Mouse (Mus musculus) cerebral cortex, adult 2 months (tissue): ENCODE data around the gene Htra3.

ENCODE experiments used
- WGBS: fragments of 180-500 bp; shearing (Covaris S2); methylation state at CpG from one replicate; pipeline ENCODE4 v1.1.7; 2018; 5-methylcytosine and 5-hydroxymethylcytosine counted together

Htra3 gene

GRCm38 (mm10) chr5:35693638-35694037, 14.1 kb upstream of the Htra3 start:
- 76% methylated on average over 4 of the region's 4 CpGs for WGBS

GRCm38 (mm10) chr5:35691246-35691645, 11.7 kb upstream of the Htra3 start:
- WGBS, result 68% methylated on average over 11 of the region's 11 CpGs

- 72% methylated on average over 8 of the region's 8 CpGs for WGBS
These were observed 11.0 kb upstream of the Htra3 start for GRCm38 (mm10) chr5:35690485-35691165.

DNA sequence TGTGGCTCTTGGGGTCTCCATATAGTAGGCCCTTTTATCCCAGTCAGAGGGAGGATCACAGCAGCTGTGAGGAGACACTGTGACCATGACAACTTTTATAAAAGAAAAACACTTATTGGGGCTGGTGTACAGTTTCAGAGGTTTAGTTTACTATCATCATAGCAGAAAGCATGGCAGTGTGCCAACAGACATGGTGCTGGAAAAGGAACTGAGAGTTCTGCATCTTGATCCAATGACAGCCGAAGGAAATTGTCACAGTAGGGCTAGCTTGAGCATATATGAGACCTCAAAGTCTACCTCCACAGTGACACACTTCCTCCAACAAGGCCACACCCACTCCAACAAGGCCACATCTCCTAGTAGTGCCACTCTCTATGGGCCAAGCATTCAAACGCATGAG, 9.3 kb upstream of the Htra3 start:
- 81% methylated on average over 2 of the region's 2 CpGs for WGBS

DNA sequence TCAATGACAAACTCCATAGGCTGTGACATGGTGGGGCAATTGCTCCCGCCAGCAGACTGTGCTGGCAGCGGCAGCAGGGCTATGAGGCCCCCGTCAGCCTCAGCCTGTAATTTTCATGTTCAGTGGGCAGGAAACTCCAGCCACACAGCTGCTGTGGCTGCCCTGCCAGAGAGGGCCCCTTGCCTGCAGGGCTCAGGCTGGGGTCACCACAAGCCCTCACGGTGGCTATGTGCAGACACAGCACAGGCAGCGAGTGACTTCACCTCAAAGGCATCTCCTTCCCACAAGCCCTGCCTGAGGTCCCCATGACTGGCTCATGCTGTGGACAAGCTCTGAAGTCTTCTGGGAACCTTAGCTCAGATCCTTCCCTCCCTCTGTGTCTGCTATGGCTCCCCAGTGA, 7.5 kb upstream of the Htra3 start:
- WGBS, result 84% methylated on average over 5 of the region's 5 CpGs

- 79% methylated on average over 4 of the region's 4 CpGs for WGBS
These were observed 6.8 kb upstream of the Htra3 start for GRCm38 (mm10) chr5:35686336-35686735.

DNA sequence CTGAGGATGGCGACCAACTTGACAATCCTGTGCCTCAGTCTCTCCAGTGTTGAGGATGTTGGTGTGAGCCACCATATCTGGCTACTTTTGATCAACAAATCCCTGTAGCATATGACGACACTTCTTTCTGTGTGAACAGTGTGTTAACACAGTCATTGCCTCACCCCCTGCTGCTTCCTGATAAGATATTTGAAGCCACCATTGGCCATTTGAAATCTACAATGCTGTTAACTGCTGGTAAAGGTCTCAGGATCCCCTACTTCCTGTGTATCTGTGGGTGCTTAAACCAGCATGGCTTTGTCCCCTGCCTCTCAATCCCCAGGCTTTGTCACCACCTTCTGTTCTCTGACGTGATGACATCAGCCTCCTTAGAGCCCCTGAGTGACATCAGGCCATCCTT, 5.5 kb upstream of the Htra3 start:
- 79% methylated on average over 3 of the region's 3 CpGs for WGBS

DNA sequence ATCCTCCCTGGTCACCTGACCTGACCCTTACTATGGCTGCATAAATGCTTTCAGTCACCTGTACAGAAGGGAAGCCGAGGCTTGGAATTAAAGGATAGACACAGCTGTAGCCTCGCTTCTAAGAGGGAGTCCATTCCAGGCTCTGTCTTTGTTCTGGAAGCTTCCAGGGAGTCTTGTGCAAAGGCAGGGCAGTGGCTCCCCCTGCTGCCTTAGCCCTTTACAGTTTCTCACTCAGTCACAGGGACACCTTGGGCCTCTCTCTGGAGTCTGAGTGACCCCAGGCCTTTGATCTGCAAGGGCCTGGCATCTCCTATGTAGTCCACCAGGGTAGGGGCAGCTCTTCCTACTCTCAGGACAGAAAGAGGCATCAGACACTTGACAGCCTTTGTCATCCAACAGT, 1.4 kb upstream of the Htra3 start:
- 47% methylated on average over 2 of the region's 2 CpGs for WGBS

- 78% methylated on average over 7 of the region's 7 CpGs for WGBS
These were observed 2.6 kb downstream of the Htra3 start for GRCm38 (mm10) chr5:35676964-35677363.

GRCm38 (mm10) chr5:35674081-35674555, 5.5 kb downstream of the Htra3 start:
- 68% methylated on average over 4 of the region's 4 CpGs for WGBS

GRCm38 (mm10) chr5:35673086-35673485, 6.5 kb downstream of the Htra3 start:
- 60% methylated on average over 7 of the region's 7 CpGs for WGBS

DNA sequence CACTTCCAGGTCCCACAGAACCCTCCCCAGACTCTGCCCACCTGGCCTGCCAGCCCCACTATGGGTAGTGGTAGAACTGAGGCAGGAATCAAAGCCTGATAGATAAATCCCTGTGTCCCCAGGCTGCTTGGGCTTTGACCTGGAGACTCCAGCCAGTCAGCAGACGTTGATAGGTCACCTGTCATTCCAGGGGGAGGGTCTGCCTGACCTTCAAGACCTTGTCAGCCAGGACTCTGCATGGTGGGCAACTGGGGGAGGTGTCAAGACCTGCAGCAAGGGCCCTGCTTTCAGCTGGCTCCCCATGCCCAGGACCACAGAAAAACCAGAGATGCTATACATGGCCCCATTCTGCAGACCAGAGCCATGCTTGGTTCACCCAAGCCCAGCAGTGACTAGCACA, 7.0 kb downstream of the Htra3 start:
- WGBS, result 82% methylated on average over 1 of the region's 1 CpGs

- 42% methylated on average over 9 of the region's 9 CpGs for whole genome bisulfite sequencing
These were observed 8.1 kb downstream of the Htra3 start for GRCm38 (mm10) chr5:35671474-35671891.

- WGBS, result 45% methylated on average over 6 of the region's 6 CpGs
These were observed 9.2 kb downstream of the Htra3 start for GRCm38 (mm10) chr5:35670412-35670801.

GRCm38 (mm10) chr5:35669747-35670411, 9.7 kb downstream of the Htra3 start:
- 67% methylated on average over 11 of the region's 11 CpGs for WGBS

- WGBS, result 96% methylated on average over 7 of the region's 7 CpGs
These were observed 13.4 kb downstream of the Htra3 start for GRCm38 (mm10) chr5:35666152-35666551.

- WGBS, result 71% methylated on average over 9 of the region's 9 CpGs
These were observed 17.5 kb downstream of the Htra3 start for GRCm38 (mm10) chr5:35662021-35662545.

GRCm38 (mm10) chr5:35661210-35661609, 18.4 kb downstream of the Htra3 start:
- 67% methylated on average over 6 of the region's 6 CpGs for whole genome bisulfite sequencing

DNA sequence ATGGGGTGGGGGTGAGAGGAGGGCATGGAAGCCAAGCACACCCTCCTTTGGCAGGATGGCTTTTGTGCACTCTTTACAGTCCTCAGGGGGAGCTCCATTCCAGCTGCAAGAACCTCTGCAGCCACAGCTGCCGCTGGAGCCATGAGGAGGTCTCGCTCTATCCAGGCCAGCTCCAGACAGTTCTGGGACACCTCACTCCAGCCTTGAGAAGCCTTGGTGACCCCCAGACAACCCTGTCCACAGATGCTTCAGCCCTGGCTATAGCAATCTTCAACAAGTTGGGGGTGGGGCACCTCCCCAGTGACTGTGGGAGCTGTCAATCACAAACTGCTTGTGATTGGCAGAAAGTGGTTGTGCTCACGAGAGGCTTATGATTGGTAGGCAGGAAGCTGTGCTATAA, 20.1 kb downstream of the Htra3 start:
- WGBS, result 66% methylated on average over 3 of the region's 3 CpGs

- 91% methylated on average over 10 of the region's 10 CpGs for WGBS
These were observed 23.7 kb downstream of the Htra3 start for GRCm38 (mm10) chr5:35655753-35656485.

DNA sequence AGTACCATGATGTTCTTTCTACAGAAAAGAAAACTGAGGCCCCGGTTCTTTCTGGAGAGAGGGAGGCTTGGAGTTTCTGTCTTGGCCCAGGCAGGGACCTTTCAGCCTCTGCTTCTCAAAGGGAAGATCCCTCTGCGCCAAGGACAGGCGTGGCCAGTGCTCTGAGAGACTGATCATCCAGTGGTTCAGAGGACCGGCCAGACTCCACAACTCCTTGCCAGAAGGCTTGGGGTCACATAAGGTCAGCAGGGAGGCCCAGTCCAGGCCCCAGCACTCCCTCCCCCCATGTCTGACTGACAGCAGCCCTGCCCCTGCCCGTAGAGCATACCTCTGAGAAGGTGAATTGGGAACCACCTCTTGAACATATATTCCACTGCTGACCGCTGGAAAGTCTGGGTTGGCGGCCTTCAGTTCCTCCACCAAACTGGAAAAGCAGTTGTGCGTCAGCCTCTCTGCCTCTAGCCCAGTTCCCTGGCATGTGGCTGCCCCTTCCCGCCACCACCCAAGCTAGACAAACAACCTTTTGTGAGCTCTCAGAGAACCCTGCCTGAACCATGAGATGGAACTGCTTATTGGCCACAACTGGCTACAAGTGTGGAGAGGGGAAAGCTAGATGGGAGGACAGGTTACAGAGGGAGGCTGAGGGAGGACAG, 25.7 kb downstream of the Htra3 start:
- WGBS, result 80% methylated on average over 9 of the region's 9 CpGs

DNA sequence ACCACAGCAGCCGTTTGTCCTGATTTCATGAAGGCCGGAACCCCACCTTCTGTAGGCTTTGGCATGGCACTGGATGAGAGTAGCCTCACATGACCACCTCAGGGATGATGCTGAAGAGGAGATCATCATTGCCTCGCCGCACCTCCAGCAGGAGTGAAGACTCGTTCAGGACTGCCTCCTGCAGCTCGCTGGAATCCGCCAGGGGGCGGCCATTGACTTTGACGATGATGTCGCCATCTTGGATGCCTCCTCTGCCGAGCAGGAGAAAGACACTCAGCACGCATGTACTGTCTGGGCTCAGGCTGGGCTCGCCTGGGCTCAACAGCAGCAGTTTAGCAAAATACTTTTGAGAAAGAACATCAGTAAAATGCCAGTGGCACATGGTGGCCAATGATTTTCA, 26.7 kb downstream of the Htra3 start:
- WGBS, result 90% methylated on average over 13 of the region's 13 CpGs
